Mouse (Mus musculus): ENCODE results near the gene Sox30. TPM values are rescaled to one million over a fixed set of nuclear protein-coding genes. Genes with fewer than 3 reads are reported as not detected.

The Sox30 gene
- polyA plus RNA-seq, 1 experiment, result 0.04 TPM

DNA sequence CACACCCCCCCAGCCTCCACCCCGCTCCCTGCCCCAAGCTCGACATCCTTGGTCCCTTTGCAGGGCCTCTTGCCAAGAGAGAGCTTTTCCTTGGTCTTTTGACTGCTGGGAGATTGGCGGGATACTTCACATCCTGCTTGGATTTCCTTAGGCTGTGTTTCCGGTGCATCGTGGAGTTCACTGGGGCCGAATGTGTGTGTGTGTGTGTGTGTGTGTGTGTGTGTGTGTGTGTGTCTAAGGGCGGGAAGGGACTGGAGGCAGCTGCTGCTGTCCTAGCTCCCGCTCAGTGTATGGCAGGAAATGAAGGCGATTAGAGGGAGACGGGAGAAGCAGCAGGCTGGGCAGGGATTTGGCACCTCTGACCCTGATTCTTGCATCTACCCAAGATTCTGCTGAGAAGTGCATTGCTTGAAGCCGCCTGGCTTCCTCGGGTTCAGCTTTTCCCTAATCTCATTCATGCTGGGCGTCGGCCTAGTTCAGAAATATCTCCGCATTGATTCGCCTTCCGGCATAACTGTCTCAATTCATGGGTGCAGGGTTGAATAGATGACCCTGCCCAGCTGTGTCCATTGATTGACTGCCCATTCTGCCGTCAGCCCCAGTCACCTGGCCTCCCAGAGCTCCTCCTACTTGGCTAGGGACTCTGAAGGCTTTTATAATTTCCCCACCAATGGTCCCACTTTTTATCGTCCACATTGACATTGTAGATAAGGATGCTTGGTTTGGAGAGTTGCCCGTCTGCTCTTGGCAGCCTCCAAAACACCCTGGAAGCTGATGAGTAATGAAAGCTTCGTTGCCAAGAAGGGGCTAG lies 85.3 kb downstream of the Sox30 start:
- peak overlapping the region; percentile 28; the same call in 1 of the 2 replicates for H3K27ac ChIP-seq (ENCODE audit: insufficient read depth, low read length)
- DNase-seq (ENCODE audit: low read depth in 1 of 2, low spot score in 2 of 2), result no peak
- 69% methylated on average over 21 of the region's 21 CpGs for WGBS

More for the DNA sequence above, 85.3 kb downstream of the Sox30 start:
- TF ChIP-seq POLR2A (IDR thresholded peaks at IDR 0.05; ENCODE audit: low read depth, low read length) (no peak), CTCF (IDR thresholded peaks at IDR 0.05; ENCODE audit: extremely low read depth, insufficient read depth, insufficient read length, insufficient replicate concordance) (no peak)
- Histone ChIP-seq H3K4me3 (ENCODE audit: extremely low read depth, insufficient read depth, insufficient read length) (no peak overlapping the region), H3K27me3 (ENCODE audit: control insufficient read depth, insufficient read depth, low read length) (no peaks in the 10 kb centered on the region), H3K36me3 (ENCODE audit: control insufficient read depth, insufficient read depth, low read length) (peaks cover 14% of the 10 kb centered on the region), H3K4me1 (ENCODE audit: control insufficient read depth, insufficient read depth, insufficient read length) (peaks cover 24% of the 10 kb centered on the region)

Other genes with a start within 250 kb of the Sox30 start
- 41.1 and 48.3 TPM in 2 replicates for gene Clint1, start 128.3 kb upstream of the Sox30 start, polyA plus RNA-seq (2012; rRNA removed)
- 3.4 and 4.5 TPM in 2 replicates for gene Lsm11, start 35.4 kb upstream of the Sox30 start, polyA plus RNA-seq (2012; rRNA removed)
- 4.4 and 5.5 TPM in 2 replicates for gene Thg1l, start 24.8 kb upstream of the Sox30 start, polyA plus RNA-seq (2012; rRNA removed)
- 9.4 and 28.6 TPM in 2 replicates for gene Gm12166, start 72.0 kb downstream of the Sox30 start, polyA plus RNA-seq (2012; rRNA removed)
- gene Adam19, start 75.7 kb downstream of the Sox30 start, polyA plus RNA-seq (2012; rRNA removed), result 21.3 and 24.9 TPM in 2 replicates
- 0.57 and 0.90 TPM in 2 replicates for gene Nipal4, start 186.2 kb downstream of the Sox30 start, polyA plus RNA-seq (2012; rRNA removed)

Measured in spleen, adult 2 months (tissue).